Mouse (Mus musculus) megakaryocyte progenitor cell, adult 5-6 weeks (primary cell): ENCODE measurements around the gene Hoxc8. TPM values are rescaled to one million over a fixed set of nuclear protein-coding genes. Genes with fewer than 3 reads are reported as not detected.
A peak's percentile ranks its signal among the peaks of the same experiment; 100 is the strongest.

Experiments
- ATAC-seq: replicated peaks from 2 replicates; pipeline ENCODE4 v1.8.0; 2016; ENCODE audit warnings: mild to moderate bottlenecking, moderate TSS enrichment, inconsistent platforms; ENCODE audit not compliant: poor library complexity
- total RNA-seq, 2 experiments: library from RNA; stranded (forward) in 1 of 2; stranded (reverse) in 1 of 2; fragments of 157-497, 149-512 nt in 1 of 2; fragments of 200-1000 nt in 1 of 2; gene quantifications; 2 replicates each; pipeline versions ENCODE4 v1.2.3 to v1.2.4; 2015 to 2017

Gene Hoxc8
- total RNA-seq, 2 experiments from 2014 or later = not detected

- ATAC-seq = no peak
These were observed 25.2 kb upstream of the Hoxc8 start for GRCm38 (mm10) chr15:102965003-102965891.

- peak; percentile 89 for ATAC-seq
These were observed 24.3 kb upstream of the Hoxc8 start for GRCm38 (mm10) chr15:102965892-102966775.

- no peak for ATAC-seq
These were observed 23.6 kb upstream of the Hoxc8 start, which contains the start of gene Hoxc10 for GRCm38 (mm10) chr15:102966776-102967311. Gene Hoxc10, plus strand, starts transcription at chr15:102966796.

GRCm38 (mm10) chr15:102967312-102967510 is 23.2 kb upstream of the Hoxc8 start, which contains the start of gene Hoxc5:
Gene Hoxc5, plus strand, starts transcription at chr15:102967443.
- ATAC-seq = no peak

GRCm38 (mm10) chr15:102967511-102968397 is 22.7 kb upstream of the Hoxc8 start:
- ATAC-seq = no peak

- no peak for ATAC-seq
These were observed 21.1 kb upstream of the Hoxc8 start for GRCm38 (mm10) chr15:102969296-102969695.

- ATAC-seq = no peak
These were observed 19.7 kb upstream of the Hoxc8 start for GRCm38 (mm10) chr15:102970740-102971139.

- ATAC-seq = no peak
These were observed 18.2 kb upstream of the Hoxc8 start for GRCm38 (mm10) chr15:102972254-102972653.

- ATAC-seq = no peak
These were observed 17.7 kb upstream of the Hoxc8 start for GRCm38 (mm10) chr15:102972753-102973152.

- no peak for ATAC-seq
These were observed 15.4 kb upstream of the Hoxc8 start for GRCm38 (mm10) chr15:102975034-102975433.

GRCm38 (mm10) chr15:102975688-102976111 is 14.7 kb upstream of the Hoxc8 start:
- no peak for ATAC-seq

- no peak for ATAC-seq
These were observed 14.2 kb upstream of the Hoxc8 start, which contains the start of gene Hoxc9 for GRCm38 (mm10) chr15:102976171-102976570. Gene Hoxc9, plus strand, starts transcription at chr15:102976439.

- ATAC-seq = no peak
These were observed 13.6 kb upstream of the Hoxc8 start for GRCm38 (mm10) chr15:102976631-102977422.

- no peak for ATAC-seq
These were observed 12.9 kb upstream of the Hoxc8 start for GRCm38 (mm10) chr15:102977423-102977974.

GRCm38 (mm10) chr15:102978615-102979515 is 11.5 kb upstream of the Hoxc8 start:
- 0 out of 2 replicates have a peak, but pooled peaks have one; percentile 49 for ATAC-seq

GRCm38 (mm10) chr15:102979936-102980335 is 10.5 kb upstream of the Hoxc8 start:
- no peak for ATAC-seq

- ATAC-seq = no peak
These were observed 10.1 kb upstream of the Hoxc8 start for GRCm38 (mm10) chr15:102980352-102980751.

- no peak for ATAC-seq
These were observed 9.5 kb upstream of the Hoxc8 start for GRCm38 (mm10) chr15:102980912-102981311.
